8 mouse cellular contexts compared by ENCODE assay signal in the genomic region with DNA sequence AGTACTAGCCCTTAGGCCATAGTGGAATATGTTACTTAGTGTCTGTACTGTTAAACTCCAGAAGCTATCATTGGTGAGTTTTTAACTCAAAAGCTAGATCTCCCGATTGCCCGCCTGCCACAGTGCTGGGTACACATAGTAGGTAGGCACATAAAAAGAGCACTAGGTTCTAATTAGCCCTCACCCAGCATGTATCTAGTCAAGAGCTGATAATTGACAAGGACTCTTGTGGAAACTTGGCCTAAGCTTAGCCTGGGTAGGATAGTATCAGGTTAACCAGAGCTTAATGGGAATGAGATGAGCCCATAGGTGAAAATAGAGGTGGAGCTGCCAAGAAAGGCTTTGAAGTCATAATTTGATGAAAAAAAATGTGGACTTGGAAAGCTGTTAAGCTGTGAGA. TPM values are rescaled to one million over a fixed set of nuclear protein-coding genes. Genes with fewer than 3 reads are reported as not detected.
A peak's percentile ranks its signal among the peaks of the same experiment; 100 is the strongest.
DNase-seq lines count a peak whose midpoint lies in the region; ATAC-seq lines count a peak whose summit lies in the region.

No protein-coding gene starts in this region.

- peak overlapping the region; percentile 98 for H3K27ac ChIP-seq in kidney, embryonic 15.5 days
- no peak overlapping the region for H3K27ac ChIP-seq in brown adipose tissue, adult 24 weeks (replicated peaks; ENCODE audit: low read depth, low read length)
- H3K27ac ChIP-seq in hindbrain, embryonic 14.5 days, result peak overlapping the region; percentile 96
- no peak overlapping the region for H3K27ac ChIP-seq in midbrain, embryonic 15.5 days

- no peak for ATAC-seq in kidney, embryonic 15.5 days (replicated peaks; ENCODE audit: low FRiP score)
- no peak for ATAC-seq in hindbrain, embryonic 14.5 days (ENCODE audit: low FRiP score)
- no peak for ATAC-seq in midbrain, embryonic 15.5 days (replicated peaks)
- no peak for ATAC-seq in erythroid progenitor cell, adult 5-6 weeks (replicated peaks; ENCODE audit: low FRiP score, poor library complexity, severe bottlenecking)

- H3K36me3 ChIP-seq in kidney, embryonic 15.5 days, result peaks cover 45% of the 10 kb centered on the region
- H3K36me3 ChIP-seq in hindbrain, embryonic 14.5 days (replicated peaks; ENCODE audit: control insufficient read depth, insufficient read depth), result peaks cover 42% of the 10 kb centered on the region
- H3K36me3 ChIP-seq in midbrain, embryonic 15.5 days (replicated peaks), result peaks cover 22% of the 10 kb centered on the region

- no peaks in the 10 kb centered on the region for H3K27me3 ChIP-seq in kidney, embryonic 15.5 days
- no peaks in the 10 kb centered on the region for H3K27me3 ChIP-seq in hindbrain, embryonic 14.5 days (ENCODE audit: control insufficient read depth, insufficient read depth, low read length)
- no peaks in the 10 kb centered on the region for H3K27me3 ChIP-seq in midbrain, embryonic 15.5 days (replicated peaks)

- no peak for DNase-seq in kidney, postnatal 10 days
- DNase-seq in hindbrain, embryonic 14.5 days (ENCODE audit: low spot score), result no peak
- DNase-seq in adrenal gland, adult 18-20 months (ENCODE audit: low spot score in 2 of 2), result no peak
- no peak for DNase-seq in right cerebral cortex, postnatal 36 days (ENCODE audit: low spot score in 2 of 2)

- peak overlapping the region; percentile 85 for H3K4me2 ChIP-seq in kidney, embryonic 15.5 days
- peak overlapping the region; percentile 88 for H3K4me2 ChIP-seq in hindbrain, embryonic 14.5 days (replicated peaks)
- H3K4me2 ChIP-seq in midbrain, embryonic 15.5 days, result peak overlapping the region; percentile 88

- H3K9me3 ChIP-seq in kidney, embryonic 15.5 days (replicated peaks), result no peaks in the 10 kb centered on the region
- no peaks in the 10 kb centered on the region for H3K9me3 ChIP-seq in hindbrain, embryonic 14.5 days (ENCODE audit: control insufficient read depth, low read length)
- no peaks in the 10 kb centered on the region for H3K9me3 ChIP-seq in midbrain, embryonic 15.5 days

- peaks cover 26% of the 10 kb centered on the region for H3K4me1 ChIP-seq in kidney, embryonic 15.5 days
- peaks cover 6% of the 10 kb centered on the region; the same call in 1 of the 2 replicates for H3K4me1 ChIP-seq in brown adipose tissue, adult 24 weeks (ENCODE audit: control insufficient read depth, insufficient read depth, insufficient read length, low read length)
- peaks cover 28% of the 10 kb centered on the region for H3K4me1 ChIP-seq in hindbrain, embryonic 14.5 days (replicated peaks; ENCODE audit: control insufficient read depth, insufficient read depth, low read length)
- H3K4me1 ChIP-seq in midbrain, embryonic 15.5 days, result peaks cover 28% of the 10 kb centered on the region

- H3K4me3 ChIP-seq in kidney, embryonic 15.5 days (replicated peaks), result peak overlapping the region; percentile 98
- H3K4me3 ChIP-seq in brown adipose tissue, adult 24 weeks (ENCODE audit: insufficient read depth, low read depth, low read length), result peak overlapping the region; percentile 91
- H3K4me3 ChIP-seq in hindbrain, embryonic 14.5 days (replicated peaks; ENCODE audit: low read length), result peak overlapping the region; percentile 90
- H3K4me3 ChIP-seq in midbrain, embryonic 15.5 days, result peak overlapping the region; percentile 83

- 36% methylated on average over 2 of the region's 2 CpGs for WGBS in kidney, embryonic 15.5 days
- WGBS in hindbrain, embryonic 14.5 days, result 42% methylated on average over 2 of the region's 2 CpGs
- 45% methylated on average over 2 of the region's 2 CpGs for WGBS in midbrain, embryonic 15.5 days

- peak overlapping the region; percentile 97 for H3K9ac ChIP-seq in kidney, embryonic 15.5 days
- peak overlapping the region; percentile 98 for H3K9ac ChIP-seq in hindbrain, embryonic 14.5 days
- peak overlapping the region; percentile 88; the same call in 1 of the 2 replicates for H3K9ac ChIP-seq in midbrain, embryonic 15.5 days

RNA-seq across cellular contexts. Expression of gene Ppia, which starts 1.8 kb away (rescaled TPM):
- polyA plus RNA-seq in kidney, embryonic 15.5 days (2015; fragmentation: Nextera tagmentation; extraction: Ambion mirVana), result 5,533 and 6,211 TPM in 2 replicates
- polyA plus RNA-seq in brown adipose tissue, adult 24 weeks (2012; ENCODE audit: insufficient read depth, insufficient read length, missing spikeins), result 1,997 and 2,277 TPM in 2 replicates
- polyA plus RNA-seq in hindbrain, embryonic 14.5 days (2014; fragmentation: Nextera tagmentation; extraction: Ambion mirVana), result 4,304 and 4,427 TPM in 2 replicates
- 3,416 and 3,418 TPM in 2 replicates for polyA plus RNA-seq in midbrain, embryonic 15.5 days (2015; fragmentation: Nextera tagmentation; extraction: Ambion mirVana)
- total RNA-seq in erythroid progenitor cell, adult 5-6 weeks (2015; ENCODE audit: low replicate concordance), result 1,149 and 1,152 TPM in 2 replicates
- 288 and 328 TPM in 2 replicates for total RNA-seq in erythroid progenitor cell, adult 5-6 weeks (2017; ENCODE audit: low replicate concordance)
- 1,000 to 10,000 TPM; 1,645 to 1,705 TPM for total RNA-seq in adrenal gland, adult 18-20 months (2021)

RNA-seq across cellular contexts. Expression of gene H2afv, which starts 27.2 kb away (rescaled TPM):
- 552 and 602 TPM in 2 replicates for polyA plus RNA-seq in kidney, embryonic 15.5 days (2015; fragmentation: Nextera tagmentation; extraction: Ambion mirVana)
- polyA plus RNA-seq in brown adipose tissue, adult 24 weeks (2012; ENCODE audit: insufficient read depth, insufficient read length, missing spikeins), result 54.3 and 66.3 TPM in 2 replicates
- polyA plus RNA-seq in hindbrain, embryonic 14.5 days (2014; fragmentation: Nextera tagmentation; extraction: Ambion mirVana), result 239 and 249 TPM in 2 replicates
- polyA plus RNA-seq in midbrain, embryonic 15.5 days (2015; fragmentation: Nextera tagmentation; extraction: Ambion mirVana), result 250 and 290 TPM in 2 replicates
- 180 and 209 TPM in 2 replicates for total RNA-seq in erythroid progenitor cell, adult 5-6 weeks (2015; ENCODE audit: low replicate concordance)
- total RNA-seq in erythroid progenitor cell, adult 5-6 weeks (2017; ENCODE audit: low replicate concordance), result 100 and 160 TPM in 2 replicates
- total RNA-seq in adrenal gland, adult 18-20 months (2021), result 10 to 100 TPM; 46.1 to 49.3 TPM

RNA-seq across cellular contexts. Expression of gene Zmiz2, which starts 28.2 kb away (rescaled TPM):
- polyA plus RNA-seq in kidney, embryonic 15.5 days (2015; fragmentation: Nextera tagmentation; extraction: Ambion mirVana), result 11.4 and 12.4 TPM in 2 replicates
- 20.4 and 25.1 TPM in 2 replicates for polyA plus RNA-seq in brown adipose tissue, adult 24 weeks (2012; ENCODE audit: insufficient read depth, insufficient read length, missing spikeins)
- 31.7 and 33.5 TPM in 2 replicates for polyA plus RNA-seq in hindbrain, embryonic 14.5 days (2014; fragmentation: Nextera tagmentation; extraction: Ambion mirVana)
- 39.0 and 41.0 TPM in 2 replicates for polyA plus RNA-seq in midbrain, embryonic 15.5 days (2015; fragmentation: Nextera tagmentation; extraction: Ambion mirVana)
- 16.6 and 17.6 TPM in 2 replicates for total RNA-seq in erythroid progenitor cell, adult 5-6 weeks (2015; ENCODE audit: low replicate concordance)
- total RNA-seq in erythroid progenitor cell, adult 5-6 weeks (2017; ENCODE audit: low replicate concordance), result 5.1 and 7.8 TPM in 2 replicates
- total RNA-seq in adrenal gland, adult 18-20 months (2021), result 10 to 100 TPM; 48.8 to 51.2 TPM

RNA-seq across cellular contexts. Expression of gene Purb, which starts 58.6 kb away (rescaled TPM):
- 29.2 and 29.6 TPM in 2 replicates for polyA plus RNA-seq in kidney, embryonic 15.5 days (2015; fragmentation: Nextera tagmentation; extraction: Ambion mirVana)
- 25.2 and 39.9 TPM in 2 replicates for polyA plus RNA-seq in brown adipose tissue, adult 24 weeks (2012; ENCODE audit: insufficient read depth, insufficient read length, missing spikeins)
- 9.8 and 9.9 TPM in 2 replicates for polyA plus RNA-seq in hindbrain, embryonic 14.5 days (2014; fragmentation: Nextera tagmentation; extraction: Ambion mirVana)
- 11.3 and 11.4 TPM in 2 replicates for polyA plus RNA-seq in midbrain, embryonic 15.5 days (2015; fragmentation: Nextera tagmentation; extraction: Ambion mirVana)
- 40.7 and 50.7 TPM in 2 replicates for total RNA-seq in erythroid progenitor cell, adult 5-6 weeks (2015; ENCODE audit: low replicate concordance)
- total RNA-seq in erythroid progenitor cell, adult 5-6 weeks (2017; ENCODE audit: low replicate concordance), result 41.3 and 43.5 TPM in 2 replicates
- 10 to 100 TPM; 61.3 to 65.6 TPM for total RNA-seq in adrenal gland, adult 18-20 months (2021)

Comparison
In these comparisons a context has a peak if more than half of its experiments do, and no peak if none do; other contexts are left out.
1. H3K27ac ChIP-seq: peak in kidney, embryonic 15.5 days (single experiment) and hindbrain, embryonic 14.5 days (single experiment); none in brown adipose tissue, adult 24 weeks (single experiment) and midbrain, embryonic 15.5 days (single experiment).
2. Peak in every context shown above with its lines, with median percentiles within 50 percentile points of each other: H3K4me2 ChIP-seq, H3K4me3 ChIP-seq and H3K9ac ChIP-seq.